Mouse (Mus musculus): ENCODE data around the gene Ctnna3. TPM values are rescaled to one million over a fixed set of nuclear protein-coding genes. Genes with fewer than 3 reads are reported as not detected.
"Not testable (repeated sequence)": the region's sequence is repeated elsewhere in the genome, so short reads cannot be mapped to it uniquely, and the experiment has no call there.

The Ctnna3 gene
- polyA plus RNA-seq, 1 experiment from 2014 or later, result 0.26 TPM

DNA sequence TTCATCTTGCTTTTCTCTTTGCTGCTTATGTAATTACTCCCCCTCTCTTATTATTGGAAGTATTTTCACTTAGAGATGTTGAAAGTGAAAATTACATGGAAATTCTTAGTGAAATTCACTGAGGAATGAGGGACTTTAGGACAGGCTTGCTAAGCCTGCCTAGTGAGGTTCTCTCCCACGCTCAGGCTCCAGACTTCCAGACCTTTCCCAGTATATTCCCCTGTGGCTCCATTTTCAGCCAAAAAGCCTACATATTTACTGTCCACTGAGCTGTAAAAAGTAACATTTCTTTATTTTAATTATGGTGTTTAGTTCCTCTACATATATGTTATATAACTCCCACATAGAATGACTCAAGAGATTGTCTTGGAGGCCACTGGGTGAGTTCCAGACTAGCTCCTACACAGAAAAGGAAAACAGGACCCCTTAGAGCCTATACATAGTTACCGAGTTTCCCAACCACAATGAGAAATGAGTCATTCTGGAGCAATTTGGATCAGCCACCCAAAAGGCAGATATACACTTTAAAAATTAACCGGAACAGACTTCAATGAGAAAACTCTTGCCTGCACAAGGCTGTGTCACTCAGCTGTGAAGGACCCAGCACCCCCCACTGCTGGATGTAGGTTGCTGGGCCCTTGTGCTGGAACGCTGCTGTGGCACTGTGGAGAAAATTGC, 912.9 kb downstream of the Ctnna3 start:
- Histone ChIP-seq H3K9me3 (replicated peaks) (no peaks in the 10 kb centered on the region), H3K9ac (no peak overlapping the region), H3K27me3 (no peaks in the 10 kb centered on the region), H3K4me2 (no peak overlapping the region), H3K36me3 (ENCODE audit: poor library complexity, severe bottlenecking) (no peaks in the 10 kb centered on the region), H3K4me1 (no peaks in the 10 kb centered on the region), H3K4me3 (no peak overlapping the region), H3K27ac (no peak overlapping the region)
- no peak for ATAC-seq
- 71% methylated on average over 4 of the region's 4 CpGs for WGBS

DNA sequence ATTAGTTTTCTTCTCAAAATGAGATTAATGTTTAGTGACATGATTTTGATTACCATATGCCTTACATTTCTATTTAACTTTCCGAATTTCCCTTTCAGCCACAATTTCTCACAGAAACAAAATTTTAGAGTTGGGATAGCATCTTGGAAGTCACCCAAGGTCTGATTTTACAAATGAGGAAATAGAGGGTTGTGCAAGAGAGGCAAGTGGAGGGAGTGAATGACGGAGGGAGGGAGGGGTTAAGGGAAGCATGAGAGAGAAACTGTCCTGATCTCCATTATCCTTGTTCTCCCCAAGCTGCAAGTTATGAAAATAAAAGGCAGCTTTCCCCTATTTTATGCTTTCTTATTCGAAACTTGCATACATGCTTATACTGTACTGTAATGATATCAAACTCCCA, 943.4 kb downstream of the Ctnna3 start:
- Histone ChIP-seq H3K9me3 (replicated peaks) (no peaks in the 10 kb centered on the region), H3K27me3 (no peaks in the 10 kb centered on the region), H3K4me1 (no peaks in the 10 kb centered on the region), H3K36me3 (ENCODE audit: poor library complexity, severe bottlenecking) (no peaks in the 10 kb centered on the region), H3K27ac (no peak overlapping the region), H3K4me2 (no peak overlapping the region), H3K4me3 (no peak overlapping the region), H3K9ac (no peak overlapping the region)
- no peak for ATAC-seq
- 91% methylated on average over 3 of the region's 3 CpGs for WGBS

GRCm38 (mm10) chr10:64377751-64378150, 947.9 kb downstream of the Ctnna3 start:
- Histone ChIP-seq H3K4me3 (no peak overlapping the region), H3K27ac (no peak overlapping the region), H3K36me3 (ENCODE audit: poor library complexity, severe bottlenecking) (no peaks in the 10 kb centered on the region), H3K9me3 (replicated peaks) (no peaks in the 10 kb centered on the region), H3K4me2 (no peak overlapping the region), H3K4me1 (no peaks in the 10 kb centered on the region), H3K9ac (no peak overlapping the region), H3K27me3 (no peaks in the 10 kb centered on the region)
- whole genome bisulfite sequencing, result 89% methylated on average over 4 of the region's 4 CpGs
- ATAC-seq, result peak; percentile 36; the same call in 1 of the 2 replicates

DNA sequence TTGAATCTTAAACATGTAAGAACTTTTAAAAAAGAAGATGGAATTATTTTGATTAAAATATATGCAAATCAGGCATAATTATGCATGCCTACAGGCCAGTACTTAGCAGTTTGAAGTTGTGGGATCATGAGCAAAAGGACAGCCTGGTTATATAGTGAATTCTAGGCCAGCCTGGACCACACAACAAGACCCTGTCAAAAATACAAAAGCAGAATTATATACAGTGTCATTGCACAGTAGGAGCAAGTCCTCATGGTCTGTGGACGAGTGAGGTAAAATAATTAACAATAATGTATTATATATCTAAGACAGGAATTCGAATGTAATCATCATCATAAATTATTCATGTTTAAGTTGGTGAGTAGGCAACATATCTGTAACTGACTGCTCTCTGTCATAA, 966.7 kb downstream of the Ctnna3 start:
- Histone ChIP-seq H3K27me3 (no peaks in the 10 kb centered on the region), H3K9ac (no peak overlapping the region), H3K4me3 (no peak overlapping the region), H3K4me2 (no peak overlapping the region), H3K9me3 (replicated peaks) (no peaks in the 10 kb centered on the region), H3K4me1 (no peaks in the 10 kb centered on the region), H3K27ac (no peak overlapping the region), H3K36me3 (ENCODE audit: poor library complexity, severe bottlenecking) (no peaks in the 10 kb centered on the region)
- 60% methylated on average over 2 of the region's 2 CpGs for WGBS
- ATAC-seq, result no peak

DNA sequence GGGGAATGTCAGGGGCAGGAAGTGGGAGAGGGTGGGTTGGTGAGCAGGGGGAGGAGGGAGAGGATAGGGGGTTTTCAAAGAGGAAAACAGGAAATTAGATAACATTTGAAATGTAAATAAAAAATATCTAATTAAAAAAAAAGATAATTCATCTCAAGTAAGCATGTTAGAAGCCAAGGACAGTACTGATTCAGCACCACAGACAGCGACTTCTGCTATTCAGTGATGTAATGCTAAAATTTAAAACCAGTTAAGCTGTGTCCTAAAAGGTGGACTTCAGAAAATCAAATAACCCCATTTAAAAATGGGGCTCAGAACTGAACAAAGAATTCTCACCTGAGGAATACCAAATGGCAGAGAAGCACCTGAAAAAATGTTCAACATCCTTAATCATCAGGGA, 988.5 kb downstream of the Ctnna3 start:
- H3K4me1 ChIP-seq; H3K27me3 ChIP-seq; ATAC-seq; H3K4me2 ChIP-seq; H3K27ac ChIP-seq; H3K36me3 ChIP-seq (ENCODE audit: poor library complexity, severe bottlenecking); H3K4me3 ChIP-seq; H3K9me3 ChIP-seq (replicated peaks); H3K9ac ChIP-seq: not testable (repeated sequence)
- 33% methylated on average over 1 of the region's 1 CpGs for WGBS

DNA sequence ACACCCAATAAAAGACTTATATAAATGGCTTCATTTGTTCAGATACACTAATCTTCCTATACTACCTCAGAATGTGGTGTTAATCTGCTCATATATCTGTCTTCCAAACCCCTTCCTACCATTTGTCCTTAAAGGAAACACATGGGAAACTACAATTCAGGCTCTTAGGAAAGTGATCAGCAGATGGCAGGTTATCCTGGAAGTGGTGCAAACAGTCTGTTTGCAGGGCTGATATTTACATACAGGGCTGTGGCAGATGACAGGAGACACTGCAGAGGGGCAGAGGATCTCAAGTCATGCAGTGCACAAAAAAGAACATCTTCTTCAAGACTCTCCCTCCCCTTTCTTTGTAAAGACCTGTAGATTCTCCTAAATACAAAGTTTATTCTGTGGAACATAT, 1008.8 kb downstream of the Ctnna3 start:
- H3K4me2 ChIP-seq, result no peak overlapping the region
- peak; percentile 65; the same call in 1 of the 2 replicates for ATAC-seq
- no peaks in the 10 kb centered on the region for H3K9me3 ChIP-seq (replicated peaks)

GRCm38 (mm10) chr10:64448624-64449023, 1018.7 kb downstream of the Ctnna3 start:
- ATAC-seq, result no peak
- Histone ChIP-seq H3K9me3 (replicated peaks) (no peaks in the 10 kb centered on the region), H3K4me2 (no peak overlapping the region), H3K27ac (no peak overlapping the region), H3K9ac (no peak overlapping the region), H3K27me3 (no peaks in the 10 kb centered on the region), H3K36me3 (ENCODE audit: poor library complexity, severe bottlenecking) (no peaks in the 10 kb centered on the region), H3K4me1 (no peaks in the 10 kb centered on the region), H3K4me3 (no peak overlapping the region)
- 81% methylated on average over 2 of the region's 2 CpGs for WGBS

More for the DNA sequence above, 1008.8 kb downstream of the Ctnna3 start:
- Histone ChIP-seq H3K4me3 (no peak overlapping the region), H3K4me1 (no peaks in the 10 kb centered on the region), H3K9ac (no peak overlapping the region), H3K27me3 (no peaks in the 10 kb centered on the region), H3K27ac (no peak overlapping the region), H3K36me3 (ENCODE audit: poor library complexity, severe bottlenecking) (no peaks in the 10 kb centered on the region)

- no peak overlapping the region for H3K27ac ChIP-seq
- no peak for ATAC-seq
- no peak overlapping the region for H3K9ac ChIP-seq
- no peaks in the 10 kb centered on the region for H3K9me3 ChIP-seq (replicated peaks)
- H3K4me1 ChIP-seq, result no peaks in the 10 kb centered on the region
- H3K36me3 ChIP-seq (ENCODE audit: poor library complexity, severe bottlenecking), result no peaks in the 10 kb centered on the region
- H3K27me3 ChIP-seq, result no peaks in the 10 kb centered on the region
- no peak overlapping the region for H3K4me2 ChIP-seq
- WGBS, result 81% methylated on average over 5 of the region's 5 CpGs
- no peak overlapping the region for H3K4me3 ChIP-seq
These were observed 1053.4 kb downstream of the Ctnna3 start for GRCm38 (mm10) chr10:64483281-64483680.

- H3K4me3 ChIP-seq, result no peak overlapping the region
- ATAC-seq, result no peak
- no peak overlapping the region for H3K4me2 ChIP-seq
- no peaks in the 10 kb centered on the region for H3K36me3 ChIP-seq (ENCODE audit: poor library complexity, severe bottlenecking)
- no peaks in the 10 kb centered on the region for H3K9me3 ChIP-seq (replicated peaks)
- H3K27me3 ChIP-seq, result no peaks in the 10 kb centered on the region
- H3K4me1 ChIP-seq, result no peaks in the 10 kb centered on the region
- H3K27ac ChIP-seq, result no peak overlapping the region
- no peak overlapping the region for H3K9ac ChIP-seq
These were observed 1059.6 kb downstream of the Ctnna3 start for GRCm38 (mm10) chr10:64489471-64489870.

DNA sequence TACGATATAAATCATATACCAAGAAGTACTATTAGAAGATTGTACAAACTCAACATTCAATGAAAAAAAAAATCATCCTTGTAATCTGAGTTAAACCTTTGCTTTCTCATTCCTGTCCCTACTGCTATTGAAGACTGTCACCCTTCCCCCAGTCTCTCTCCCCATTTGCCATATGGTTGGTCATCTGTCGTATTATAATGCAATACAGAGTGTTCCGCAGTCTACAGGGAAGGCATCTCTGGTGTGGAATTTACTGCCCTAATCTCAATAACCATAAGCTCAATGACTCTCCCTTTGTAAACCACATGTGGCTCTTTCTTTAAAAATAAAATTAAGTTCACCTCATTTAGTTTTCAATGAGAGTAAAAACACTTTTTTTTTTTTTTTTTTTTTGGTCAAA, 1113.7 kb downstream of the Ctnna3 start:
- H3K4me2 ChIP-seq, result no peak overlapping the region
- H3K36me3 ChIP-seq (ENCODE audit: poor library complexity, severe bottlenecking), result no peaks in the 10 kb centered on the region
- H3K4me3 ChIP-seq, result no peak overlapping the region
- H3K4me1 ChIP-seq, result no peaks in the 10 kb centered on the region
- H3K27ac ChIP-seq, result no peak overlapping the region
- no peaks in the 10 kb centered on the region for H3K27me3 ChIP-seq
- WGBS, result 74% methylated on average over 3 of the region's 3 CpGs
- ATAC-seq, result peak; percentile 87
- no peaks in the 10 kb centered on the region for H3K9me3 ChIP-seq (replicated peaks)
- no peak overlapping the region for H3K9ac ChIP-seq

- Histone ChIP-seq H3K27me3 (no peaks in the 10 kb centered on the region), H3K36me3 (ENCODE audit: poor library complexity, severe bottlenecking) (no peaks in the 10 kb centered on the region), H3K27ac (no peak overlapping the region), H3K4me3 (no peak overlapping the region), H3K9me3 (replicated peaks) (no peaks in the 10 kb centered on the region), H3K9ac (no peak overlapping the region), H3K4me1 (no peaks in the 10 kb centered on the region), H3K4me2 (no peak overlapping the region)
- peak; percentile 88 for ATAC-seq
- WGBS, result 56% methylated on average over 2 of the region's 2 CpGs
These were observed 1114.5 kb downstream of the Ctnna3 start for GRCm38 (mm10) chr10:64544389-64544788.

- 90% methylated on average over 3 of the region's 3 CpGs for WGBS
- Histone ChIP-seq H3K27me3 (no peaks in the 10 kb centered on the region), H3K4me2 (no peak overlapping the region), H3K4me1 (no peaks in the 10 kb centered on the region), H3K9me3 (replicated peaks) (no peaks in the 10 kb centered on the region), H3K36me3 (ENCODE audit: poor library complexity, severe bottlenecking) (no peaks in the 10 kb centered on the region), H3K4me3 (no peak overlapping the region), H3K27ac (no peak overlapping the region), H3K9ac (no peak overlapping the region)
- ATAC-seq, result no peak
These were observed 1141.4 kb downstream of the Ctnna3 start for GRCm38 (mm10) chr10:64571311-64571710.

DNA sequence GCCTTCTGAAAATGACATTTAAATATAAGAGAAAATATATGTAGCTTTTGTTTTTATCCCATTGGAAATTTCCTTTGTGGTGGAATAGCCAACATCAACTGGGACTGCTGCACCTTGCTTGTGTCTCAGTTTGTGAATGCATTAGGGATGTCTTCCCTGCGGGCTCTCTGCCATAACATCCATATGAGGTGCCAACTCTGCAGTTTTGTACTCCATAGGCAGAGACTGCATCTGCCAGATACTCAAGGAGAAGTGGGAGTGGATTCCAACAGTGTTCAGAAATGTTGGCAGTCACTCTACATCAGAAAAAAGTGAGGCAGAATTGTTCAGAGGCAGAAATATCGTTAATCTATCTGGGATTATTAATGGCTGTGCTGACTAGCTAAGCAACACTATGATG, 1158.2 kb downstream of the Ctnna3 start:
- Histone ChIP-seq H3K4me1 (no peaks in the 10 kb centered on the region), H3K9ac (no peak overlapping the region), H3K4me2 (no peak overlapping the region), H3K27ac (no peak overlapping the region), H3K27me3 (no peaks in the 10 kb centered on the region), H3K36me3 (ENCODE audit: poor library complexity, severe bottlenecking) (no peaks in the 10 kb centered on the region), H3K9me3 (replicated peaks) (no peaks in the 10 kb centered on the region), H3K4me3 (no peak overlapping the region)
- ATAC-seq, result no peak
- 77% methylated on average over 2 of the region's 2 CpGs for WGBS
